Mouse (Mus musculus) liver, adult 2 months (tissue): ENCODE measurements around the gene Clec16a.

Experiments used
- CTCF ChIP-seq: fragments of 200-500 bp; IDR thresholded peaks from 2 replicates; pipeline ENCODE4 v1.5.1; 2011; ENCODE audit warnings: low read depth, low read length, control low read depth
- POLR2A ChIP-seq: fragments of 200-500 bp; IDR thresholded peaks from 2 replicates; pipeline ENCODE4 v1.6.1; 2011; ENCODE audit warnings: low read length, control low read depth; ENCODE audit not compliant: insufficient read depth; ENCODE audit errors: extremely low read depth

DNA sequence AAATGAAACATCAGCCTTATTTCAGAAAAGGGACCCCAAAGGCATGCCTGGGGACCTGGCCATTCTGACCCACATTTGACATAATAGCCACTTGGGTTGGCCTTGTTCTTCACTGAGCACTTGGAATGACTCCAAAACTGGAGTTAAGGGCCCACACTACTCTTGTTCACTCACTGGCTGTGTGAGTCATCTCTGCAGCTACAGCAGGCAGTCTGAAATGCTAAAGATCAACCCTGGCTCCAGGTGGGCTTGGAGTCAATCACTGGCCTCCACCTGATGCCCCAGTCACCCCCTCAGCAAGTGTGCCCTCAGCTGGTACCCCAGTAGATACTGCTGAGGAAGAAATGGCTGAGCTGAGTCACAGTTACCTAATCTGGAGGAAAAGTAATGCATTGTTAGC, 115.4 kb downstream of the Clec16a start:
- no peak for TF ChIP-seq POLR2A
- no peak for TF ChIP-seq CTCF
